Mouse (Mus musculus) cerebral cortex, adult 2 months (tissue): Measurements from ENCODE around the gene Gpr108.

Experiments used
- WGBS: fragments of 180-500 bp; shearing (Covaris S2); methylation state at CpG from one replicate; pipeline ENCODE4 v1.1.7; 2018; 5-methylcytosine and 5-hydroxymethylcytosine counted together

The Gpr108 gene

GRCm38 (mm10) chr17:57271301-57271700, 23.1 kb upstream of the Gpr108 start:
- 60% methylated on average over 9 of the region's 9 CpGs for WGBS

GRCm38 (mm10) chr17:57267556-57268126, 19.4 kb upstream of the Gpr108 start:
- WGBS = 91% methylated on average over 6 of the region's 6 CpGs

- WGBS = 55% methylated on average over 22 of the region's 22 CpGs
Measured at GRCm38 (mm10) chr17:57264972-57265945, 17.0 kb upstream of the Gpr108 start.

GRCm38 (mm10) chr17:57264164-57264563, 15.9 kb upstream of the Gpr108 start:
- 85% methylated on average over 2 of the region's 2 CpGs for WGBS

DNA sequence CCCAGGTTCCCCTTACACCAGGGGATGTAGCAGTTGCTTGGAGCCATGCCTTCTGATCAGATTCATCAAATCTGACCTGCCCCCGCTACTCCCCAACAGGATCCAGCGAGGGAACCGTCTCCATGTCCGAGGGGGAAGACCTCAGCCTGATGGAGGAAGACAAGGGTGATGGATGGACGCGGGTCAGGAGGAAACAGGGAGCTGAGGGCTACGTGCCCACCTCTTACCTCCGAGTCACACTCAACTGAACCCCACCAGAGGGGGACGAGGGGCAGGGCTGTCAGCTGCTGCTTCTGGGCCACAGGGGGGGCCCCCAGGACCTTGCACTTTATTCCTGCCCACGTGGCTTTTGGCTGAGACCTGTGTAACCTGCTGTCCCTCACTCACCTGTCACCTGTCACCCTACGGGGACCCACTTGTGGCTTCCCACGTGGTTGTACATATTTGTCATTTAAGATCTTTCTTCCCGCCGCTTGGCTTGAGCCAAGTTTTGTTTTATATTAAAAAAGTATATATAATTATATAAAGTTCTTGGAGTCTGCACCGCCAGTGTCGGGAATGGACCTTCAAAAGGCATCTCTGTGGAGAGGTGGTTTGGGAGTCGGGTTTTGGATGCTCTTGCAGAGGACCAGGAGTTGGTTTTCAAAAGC, 14.8 kb upstream of the Gpr108 start:
- 96% methylated on average over 17 of the region's 17 CpGs for WGBS

GRCm38 (mm10) chr17:57261796-57262195, 13.6 kb upstream of the Gpr108 start:
- 32% methylated on average over 1 of the region's 1 CpGs for WGBS

DNA sequence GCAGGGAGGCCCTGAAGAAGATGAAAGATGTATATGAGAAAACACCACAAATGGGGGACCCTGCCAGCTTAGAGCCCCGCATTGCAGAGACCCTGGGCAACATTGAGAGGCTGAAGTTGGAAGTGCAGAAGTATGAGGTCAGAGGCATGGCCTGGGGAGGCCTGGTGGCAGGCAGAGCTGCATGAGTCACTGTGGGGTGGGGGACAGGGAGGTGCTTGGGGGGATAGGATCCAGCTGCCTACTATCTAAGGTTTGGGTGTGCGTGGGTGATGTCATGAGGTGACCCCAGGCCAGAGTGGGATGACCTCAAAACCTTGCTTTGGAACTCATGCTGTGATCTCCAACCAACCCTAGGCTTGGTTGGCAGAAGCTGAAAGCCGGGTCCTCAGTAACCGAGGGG, 13.0 kb upstream of the Gpr108 start:
- 92% methylated on average over 4 of the region's 4 CpGs for WGBS

- WGBS = 94% methylated on average over 9 of the region's 9 CpGs
Measured at GRCm38 (mm10) chr17:57260351-57260750, 12.1 kb upstream of the Gpr108 start.

DNA sequence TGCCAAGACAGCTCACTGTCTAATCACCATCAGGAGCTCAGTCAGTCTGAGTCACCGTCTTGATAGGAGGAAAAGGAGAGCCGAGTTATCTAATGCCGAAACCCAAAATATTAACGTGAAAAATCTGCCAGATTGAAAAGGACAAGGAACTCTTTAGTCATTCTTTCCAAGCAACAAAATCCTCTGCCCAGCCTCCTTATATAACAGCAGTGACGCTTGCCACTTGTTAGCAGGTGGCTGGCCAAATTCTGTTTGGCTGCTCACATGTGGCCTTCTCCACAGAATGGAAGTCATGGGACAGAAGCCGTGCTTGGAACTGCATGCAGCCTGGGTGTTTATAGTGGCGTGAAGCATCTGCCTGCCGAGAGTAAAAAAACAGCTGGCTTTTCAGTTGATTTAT, 11.5 kb upstream of the Gpr108 start:
- WGBS = 54% methylated on average over 8 of the region's 8 CpGs

GRCm38 (mm10) chr17:57258191-57258590, 9.9 kb upstream of the Gpr108 start:
- 96% methylated on average over 3 of the region's 3 CpGs for WGBS

GRCm38 (mm10) chr17:57256921-57257485, 8.8 kb upstream of the Gpr108 start:
- 95% methylated on average over 22 of the region's 22 CpGs for WGBS

GRCm38 (mm10) chr17:57255354-57255753, 7.1 kb upstream of the Gpr108 start:
- WGBS = 89% methylated on average over 14 of the region's 14 CpGs

DNA sequence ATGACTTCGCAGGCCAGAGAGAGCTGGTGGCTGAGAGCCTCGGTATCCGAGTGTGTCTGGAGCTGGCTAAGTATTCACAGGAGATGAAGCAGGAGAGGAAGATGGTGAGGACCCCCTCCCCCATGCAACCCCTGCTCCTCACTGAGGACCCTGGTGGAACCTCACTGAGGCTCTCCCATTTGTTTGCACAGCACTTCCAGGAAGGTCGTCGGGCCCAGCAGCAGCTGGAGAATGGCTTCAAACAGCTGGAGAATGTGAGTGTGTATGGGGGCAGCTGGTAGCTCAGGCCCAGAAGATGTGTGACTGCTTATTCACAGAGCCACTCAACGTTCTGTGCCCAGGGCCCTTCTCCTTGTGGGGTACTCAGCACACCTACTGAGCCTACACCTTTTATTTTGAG, 5.1 kb upstream of the Gpr108 start:
- WGBS = 87% methylated on average over 6 of the region's 6 CpGs

- WGBS = 93% methylated on average over 3 of the region's 3 CpGs
Measured at GRCm38 (mm10) chr17:57251431-57251830, 3.2 kb upstream of the Gpr108 start.

GRCm38 (mm10) chr17:57250461-57251160, 2.4 kb upstream of the Gpr108 start:
- WGBS = 7% methylated on average over 33 of the region's 33 CpGs

DNA sequence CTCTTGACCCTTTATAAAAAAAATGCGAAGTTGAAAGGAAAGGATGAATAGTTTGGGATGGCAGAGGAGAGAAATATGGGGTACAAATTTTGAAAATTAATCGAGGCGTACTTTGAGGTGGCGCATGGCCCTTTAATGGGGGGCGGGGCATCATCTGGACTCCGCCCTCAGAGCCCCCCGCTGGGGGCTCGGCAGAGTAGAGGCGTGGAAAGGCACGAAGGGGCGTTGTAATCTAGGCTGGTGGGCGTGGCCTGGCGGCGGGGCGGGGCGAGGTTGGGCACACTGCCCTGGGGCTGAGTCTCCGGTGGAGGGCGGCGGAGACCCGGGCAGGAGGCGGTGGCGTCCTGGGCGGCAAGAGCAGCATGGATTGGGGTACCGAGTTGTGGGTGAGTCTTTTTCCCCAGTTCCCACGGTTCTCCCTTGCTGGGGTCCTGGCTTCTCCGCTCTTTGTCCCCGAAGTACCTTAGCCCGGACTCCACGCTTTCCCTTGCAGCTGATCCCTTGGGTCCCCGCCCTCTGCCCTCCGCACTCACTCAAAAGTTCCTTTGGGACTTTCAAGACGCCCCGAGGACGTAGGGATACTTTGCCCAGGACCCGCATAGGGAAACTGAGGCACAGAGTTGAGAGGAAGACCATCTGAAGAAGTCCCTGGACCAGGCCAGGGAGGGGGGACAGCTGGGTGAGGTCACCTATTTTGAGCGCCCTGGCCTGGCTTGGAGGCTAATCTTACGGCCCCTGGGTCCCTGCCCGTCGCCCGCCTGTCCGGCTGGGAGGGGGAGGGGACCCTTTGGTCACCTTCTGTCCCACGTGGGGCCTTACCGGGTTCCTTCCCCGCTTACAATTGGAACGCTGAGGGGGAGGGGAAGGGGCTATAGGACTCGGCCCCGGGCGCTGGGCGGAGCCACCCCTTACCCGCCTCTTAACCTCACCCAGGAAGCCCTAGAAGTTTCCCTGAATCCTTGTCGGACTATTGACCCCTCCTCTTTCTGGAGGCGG, 1.2 kb upstream of the Gpr108 start, which contains the start of gene Trip10:
Gene Trip10, plus strand, starts transcription at position 270 of the 996 bp plus-strand sequence.
- WGBS = under 1% methylated on average over 50 of the region's 52 CpGs

DNA sequence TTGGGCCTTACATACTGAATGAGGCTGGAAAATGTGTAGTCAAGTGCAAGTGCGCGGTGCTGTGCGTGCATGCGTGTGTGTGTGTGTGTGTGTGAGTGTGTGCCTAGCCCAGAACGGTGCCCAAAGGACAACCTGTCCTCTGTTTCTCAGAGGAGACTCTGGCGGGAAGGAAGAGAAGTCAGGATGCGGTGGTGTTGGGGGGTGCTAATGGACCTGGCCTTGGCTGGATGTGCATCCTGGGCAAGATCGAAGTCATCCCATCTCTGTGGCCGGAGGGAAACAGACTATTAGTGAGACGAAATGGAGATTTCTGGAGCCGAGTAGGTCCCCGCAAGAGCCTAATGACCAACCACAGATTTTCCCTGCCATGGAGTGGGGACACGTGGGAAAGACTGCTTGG, 525 bp upstream of the Gpr108 start:
- WGBS = 7% methylated on average over 13 of the region's 13 CpGs

- WGBS = under 1% methylated on average over 46 of the region's 46 CpGs
Measured at GRCm38 (mm10) chr17:57247393-57248200, 649 bp downstream of the Gpr108 start.

DNA sequence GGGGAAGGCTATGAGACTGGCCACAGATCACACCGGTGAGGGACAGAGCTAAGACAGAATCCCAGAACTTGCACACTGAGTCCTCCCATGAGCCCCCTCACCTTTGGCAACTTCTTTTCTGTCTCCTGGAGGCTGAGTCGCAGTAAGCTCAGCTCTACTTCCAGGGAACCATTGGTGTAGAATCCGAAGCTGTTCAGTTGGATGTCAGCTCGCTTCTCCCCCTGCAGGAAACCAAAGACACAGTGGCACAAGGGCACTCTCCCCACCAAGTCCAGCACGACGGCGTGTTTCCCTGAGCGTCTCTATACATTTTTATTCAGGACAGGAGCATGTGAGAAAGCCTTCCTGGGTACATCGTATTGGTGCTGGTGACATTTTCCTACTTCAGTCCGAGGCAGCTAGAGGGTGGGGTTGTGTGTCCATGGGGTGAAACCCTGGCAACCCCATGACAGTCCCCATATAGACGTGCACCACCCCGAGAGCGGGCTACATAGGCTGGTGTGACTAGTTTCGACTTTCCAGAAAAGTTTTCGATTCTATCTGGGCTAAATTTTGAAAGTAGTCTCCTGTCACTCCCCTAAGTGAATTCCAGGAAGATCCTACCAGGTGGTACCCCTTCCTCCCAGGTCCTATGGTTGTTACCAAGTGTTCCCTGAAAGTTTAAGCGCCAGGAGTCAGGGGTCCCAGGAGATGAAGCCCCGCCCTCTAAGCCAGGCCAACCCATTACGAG, 1.4 kb downstream of the Gpr108 start:
- WGBS = 4% methylated on average over 18 of the region's 18 CpGs
